Mouse (Mus musculus) limb, embryonic 10.5 days (tissue): ENCODE data around the gene Ppp2r3d. TPM values are rescaled to one million over a fixed set of nuclear protein-coding genes. Genes with fewer than 3 reads are reported as not detected.
A peak's percentile ranks its signal among the peaks of the same experiment; 100 is the strongest.
"Not testable (repeated sequence)": the region's sequence is repeated elsewhere in the genome, so short reads cannot be mapped to it uniquely, and the experiment has no call there.

Experiments used
- DNase-seq: peaks from one replicate; pipeline ENCODE4 v3.0.0-alpha.2; 2017; ENCODE audit warnings: low spot score
- H3K27ac ChIP-seq: fragments of 300-500 bp; sonication (generic); 2 replicates; pipeline ENCODE4 v1.5.1; 2016; ENCODE audit warnings: mild to moderate bottlenecking
- H3K27me3 ChIP-seq: fragments of 300-500 bp; sonication (generic); 2 replicates; pipeline ENCODE4 v1.6.1; 2016; ENCODE audit warnings: low read depth, mild to moderate bottlenecking; ENCODE audit not compliant: poor library complexity, severe bottlenecking
- H3K36me3 ChIP-seq: fragments of 300-500 bp; sonication (generic); 2 replicates; pipeline ENCODE4 v1.6.1; 2016; ENCODE audit warnings: mild to moderate bottlenecking, moderate library complexity
- H3K4me1 ChIP-seq: fragments of 300-500 bp; sonication (generic); 2 replicates; pipeline ENCODE4 v1.6.1; 2016
- H3K4me3 ChIP-seq: fragments of 300-500 bp; sonication (generic); 2 replicates; pipeline ENCODE4 v1.5.1; 2016; ENCODE audit warnings: mild to moderate bottlenecking, moderate library complexity
- H3K9me3 ChIP-seq: fragments of 300-500 bp; sonication (generic); replicated peaks from 2 replicates; pipeline ENCODE4 v1.6.1; 2016; ENCODE audit warnings: mild to moderate bottlenecking
- WGBS: fragments of 180-500 bp; shearing (Covaris S2); methylation state at CpG from one replicate; pipeline ENCODE4 v1.1.7; 2016; 5-methylcytosine and 5-hydroxymethylcytosine counted together
- polyA plus RNA-seq: library from polyadenylated mRNA; unstranded; fragments of >200 nt; fragmentation: Nextera tagmentation; extraction: Ambion mirVana; gene quantifications from 2 replicates; pipeline ENCODE4 v1.2.1, GENCODE M21; 2016

Ppp2r3d gene
- polyA plus RNA-seq, result 113 and 131 TPM in 2 replicates

DNA sequence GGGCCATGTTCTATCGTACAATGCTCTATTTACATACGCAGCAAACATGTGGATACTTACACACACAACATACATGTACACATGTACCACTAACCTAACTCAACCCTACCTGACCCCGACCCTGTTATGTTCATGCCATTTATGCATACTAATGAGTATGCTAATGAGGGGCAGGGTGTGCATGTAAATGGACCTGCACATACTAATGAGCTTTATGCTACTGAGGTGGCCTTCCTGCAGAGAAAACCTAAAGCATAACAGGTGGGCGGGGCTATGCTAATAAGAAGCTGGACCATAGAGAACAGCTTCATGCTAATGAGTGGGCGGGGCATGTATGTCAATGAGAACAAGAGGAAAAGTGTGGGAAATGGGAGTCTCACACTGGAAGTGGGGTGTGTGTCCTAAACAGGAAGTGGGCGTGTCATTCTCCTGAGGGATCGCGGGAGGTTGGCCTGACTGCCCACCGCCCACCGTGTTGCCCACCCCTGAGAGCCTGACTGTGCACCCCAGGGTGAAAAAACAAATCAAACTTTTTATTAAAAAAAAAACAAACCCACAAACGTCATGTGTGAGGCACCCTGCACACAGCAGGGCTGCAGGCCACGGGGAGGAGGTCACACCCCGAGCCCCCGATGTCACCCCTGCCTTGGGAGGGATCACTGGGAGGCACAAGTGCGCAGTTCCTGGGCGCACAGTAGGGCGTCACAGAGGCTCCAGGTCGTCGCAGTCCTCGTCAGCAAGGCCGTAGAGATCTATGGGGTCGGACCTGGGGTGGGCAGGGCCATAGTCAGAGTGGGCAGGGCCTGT lies at the start of gene Ppp2r3d:
TSS of gene Ppp2r3d (minus strand) at position 803 of the 807 bp plus-strand sequence.
- Histone ChIP-seq H3K4me3 (no peak within 1 kb of the TSS), H3K36me3 (peaks cover 17% of the 10 kb centered on the region), H3K9me3 (no peaks in the 10 kb centered on the region), H3K4me1 (no peaks in the 10 kb centered on the region), H3K27ac (no peak within 1 kb of the TSS), H3K27me3 (no peaks in the 10 kb centered on the region)
- 96% methylated on average over 22 of the region's 22 CpGs for WGBS
- no peak for DNase-seq

DNA sequence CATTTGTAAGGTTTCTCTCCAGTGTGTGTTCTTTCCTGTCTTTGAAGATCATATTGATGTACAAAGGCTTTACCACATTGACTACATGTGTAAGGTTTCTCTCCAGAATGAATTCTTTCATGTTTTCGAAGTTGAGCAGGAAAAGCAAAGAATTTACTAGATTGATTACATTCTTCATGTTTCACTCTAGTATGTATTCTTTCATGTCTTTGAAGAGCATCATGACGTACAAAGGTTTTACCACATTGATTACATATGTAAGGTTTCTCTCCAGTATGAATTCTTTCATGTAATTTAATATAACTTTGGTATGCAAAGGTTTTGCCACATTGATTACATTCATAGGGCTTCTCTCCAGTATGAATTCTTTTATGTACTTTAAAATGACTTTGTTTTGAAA lies 17.0 kb upstream of the Ppp2r3d start, which contains the start of gene Gm21836:
TSS of gene Gm21836 (minus strand) at position 101 of the 400 bp plus-strand sequence.
- H3K27ac ChIP-seq, H3K4me1 ChIP-seq, H3K27me3 ChIP-seq, H3K4me3 ChIP-seq, H3K9me3 ChIP-seq, DNase-seq, H3K36me3 ChIP-seq: not testable (repeated sequence)
- WGBS, result 89% methylated on average over 2 of the region's 2 CpGs

DNA sequence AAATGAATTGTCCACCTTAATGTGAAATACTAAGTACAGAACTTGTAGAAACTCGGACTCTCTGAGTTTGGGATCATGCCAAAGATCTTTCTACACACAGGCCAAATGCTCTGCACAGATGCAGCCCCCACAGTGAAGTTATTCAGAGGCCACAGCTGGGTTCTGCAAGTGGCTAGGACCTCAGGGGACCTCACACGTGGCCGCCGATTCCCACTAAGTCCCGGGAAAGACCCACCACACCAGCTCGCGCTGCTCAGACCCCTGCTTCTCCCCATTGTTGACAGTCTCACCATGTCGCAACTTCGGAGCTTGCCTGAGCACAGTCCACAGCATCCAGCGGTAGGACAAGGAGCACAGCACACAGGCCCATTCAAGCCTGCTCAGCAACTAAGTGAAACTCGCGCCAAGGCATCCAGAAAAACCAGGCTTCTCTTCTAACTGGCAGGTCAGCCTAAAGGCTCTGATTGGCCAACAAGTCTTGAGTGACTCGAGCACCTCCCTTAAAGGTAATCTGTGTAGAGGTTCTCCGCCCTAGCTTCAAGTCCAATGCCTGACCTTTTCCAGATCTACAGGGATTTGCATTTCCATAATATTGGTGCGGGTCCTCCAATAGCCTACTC lies 3.8 kb upstream of the Ppp2r3d start:
- H3K36me3 ChIP-seq, result peaks cover 13% of the 10 kb centered on the region
- WGBS, result 64% methylated on average over 15 of the region's 15 CpGs
- not testable (repeated sequence) for DNase-seq, H3K27ac ChIP-seq, H3K27me3 ChIP-seq, H3K4me3 ChIP-seq, H3K9me3 ChIP-seq, H3K4me1 ChIP-seq

DNA sequence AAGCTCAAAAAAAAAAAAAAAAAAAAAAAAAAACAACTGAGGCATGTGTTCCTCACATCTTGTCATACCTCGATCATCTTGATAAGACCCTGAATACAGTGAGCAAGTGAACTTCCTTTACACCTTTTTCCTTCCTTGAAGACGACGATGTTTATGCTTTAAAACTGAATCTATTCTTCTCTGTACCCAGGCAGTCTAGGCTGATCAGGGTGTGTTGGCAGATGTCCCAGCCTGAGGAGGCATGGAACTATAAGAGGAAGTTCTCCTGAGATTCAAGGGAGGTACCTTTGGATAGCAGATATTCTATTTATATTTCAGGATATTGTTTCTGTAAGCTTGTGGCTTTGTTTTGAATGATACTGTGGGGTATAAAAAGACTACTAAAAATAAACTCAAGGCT lies 1.4 kb upstream of the Ppp2r3d start:
- no peak overlapping the region for H3K27ac ChIP-seq
- H3K4me1 ChIP-seq, result no peaks in the 10 kb centered on the region
- no peak for DNase-seq
- no peak overlapping the region for H3K4me3 ChIP-seq
- 92% methylated on average over 3 of the region's 3 CpGs for WGBS
- peaks cover 17% of the 10 kb centered on the region for H3K36me3 ChIP-seq
- no peaks in the 10 kb centered on the region for H3K27me3 ChIP-seq
- no peaks in the 10 kb centered on the region for H3K9me3 ChIP-seq

DNA sequence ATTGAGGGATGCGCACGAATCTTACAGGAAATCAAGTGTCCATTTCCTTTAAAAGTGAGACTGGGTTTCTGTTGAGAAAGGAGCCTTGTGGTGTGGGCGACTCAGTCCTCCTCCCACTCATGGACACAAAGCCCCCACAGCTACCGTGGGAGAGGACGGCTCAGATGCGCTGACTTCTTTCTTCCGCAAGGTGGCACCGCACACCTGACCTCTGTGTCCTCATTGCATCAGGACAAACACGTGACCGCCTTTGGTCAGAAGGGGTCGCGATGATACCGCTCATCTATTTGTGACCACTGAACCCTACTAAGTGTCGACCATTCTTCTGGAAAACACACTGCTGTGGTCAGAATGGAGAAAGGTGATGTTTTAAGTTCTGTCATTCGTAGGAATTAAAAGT lies 1.0 kb downstream of the Ppp2r3d start:
- Histone ChIP-seq H3K4me3 (no peak overlapping the region), H3K27me3 (no peaks in the 10 kb centered on the region), H3K36me3 (peaks cover 17% of the 10 kb centered on the region), H3K27ac (no peak overlapping the region), H3K4me1 (no peaks in the 10 kb centered on the region), H3K9me3 (no peaks in the 10 kb centered on the region)
- DNase-seq, result no peak
- 87% methylated on average over 15 of the region's 15 CpGs for WGBS

DNA sequence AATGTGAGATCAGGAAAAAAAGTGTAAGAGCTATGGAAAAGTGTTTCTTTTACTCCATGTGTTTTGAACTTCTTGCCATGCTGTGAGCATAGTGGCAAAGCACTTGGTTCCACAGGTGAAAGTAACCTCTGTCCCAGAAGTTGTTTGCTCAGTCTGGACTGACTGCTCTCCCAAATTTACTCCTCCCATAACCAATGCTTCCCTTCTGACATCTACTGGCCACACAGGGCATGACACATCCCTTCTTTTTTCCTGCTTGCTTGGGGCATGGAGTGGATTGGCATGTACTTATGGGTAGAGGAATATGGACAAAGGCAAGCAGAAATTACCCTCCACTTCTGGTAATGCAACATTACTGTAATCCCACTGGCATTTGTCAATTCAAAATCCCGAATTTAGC lies 20.1 kb downstream of the Ppp2r3d start:
- no peaks in the 10 kb centered on the region for H3K4me1 ChIP-seq
- H3K4me3 ChIP-seq, result no peak overlapping the region
- peak; percentile 34 for DNase-seq
- no peaks in the 10 kb centered on the region for H3K36me3 ChIP-seq
- no peak overlapping the region for H3K27ac ChIP-seq
- no peaks in the 10 kb centered on the region for H3K9me3 ChIP-seq
- no peaks in the 10 kb centered on the region for H3K27me3 ChIP-seq
- 3% methylated on average over 1 of the region's 1 CpGs for WGBS

DNA sequence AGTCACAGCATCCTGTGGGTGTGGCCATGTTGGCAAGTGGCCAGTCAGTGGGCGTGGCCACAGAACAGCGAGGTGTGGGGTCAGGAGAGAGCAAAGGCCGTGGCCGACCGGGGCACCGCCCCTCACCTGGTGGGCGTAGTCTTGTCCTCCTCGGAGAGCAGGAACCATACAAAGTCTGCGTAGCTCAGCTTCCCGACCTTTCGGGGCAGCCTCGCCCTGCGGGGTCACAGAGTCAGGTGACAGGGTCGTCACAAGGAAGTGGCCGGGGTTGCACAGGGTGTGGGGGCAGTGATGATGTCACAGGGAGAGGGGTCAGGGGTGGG lies 34.2 kb downstream of the Ppp2r3d start:
- H3K4me1 ChIP-seq, result no peaks in the 10 kb centered on the region

DNA sequence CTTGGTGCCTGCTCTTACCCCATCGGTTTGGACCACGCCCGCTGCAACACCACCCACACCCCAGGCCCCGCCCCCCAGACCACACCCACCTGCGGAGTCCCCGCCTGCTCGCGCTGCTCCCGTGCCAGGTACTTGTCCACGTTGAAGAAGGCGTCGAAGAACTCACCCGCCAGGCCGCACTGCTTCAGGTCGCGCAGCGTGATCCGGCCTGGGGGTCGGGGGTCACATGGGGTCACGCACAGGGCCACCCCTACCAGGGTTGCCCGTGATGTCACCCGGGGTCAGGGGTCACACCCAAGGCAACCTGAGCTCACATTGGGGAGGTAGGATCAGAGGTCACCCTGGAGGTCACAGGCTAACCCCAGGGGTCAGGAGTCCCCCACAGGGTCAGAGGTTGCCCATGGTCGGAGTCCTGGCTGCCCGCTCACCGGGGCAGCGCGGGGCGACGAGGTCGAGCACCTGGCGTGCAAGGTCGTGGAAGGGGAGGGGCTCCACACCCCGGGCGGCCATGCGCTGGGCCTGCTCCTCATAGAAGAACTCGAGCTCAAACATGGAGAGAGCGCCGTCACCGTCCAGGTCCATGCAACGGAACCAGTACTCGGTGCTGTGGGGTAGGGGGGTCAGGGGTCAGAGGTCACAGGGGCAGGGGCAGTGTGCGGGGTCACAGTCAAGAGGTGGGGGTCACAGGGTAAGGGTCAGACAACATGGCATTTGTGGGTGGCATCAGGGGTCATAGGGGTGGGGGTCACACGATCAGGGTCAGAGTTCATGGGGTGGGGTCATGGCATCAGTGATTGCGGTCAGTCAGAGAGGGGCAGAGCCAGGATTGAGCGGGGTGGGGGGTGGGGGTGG lies 34.8 kb downstream of the Ppp2r3d start:
- H3K36me3 ChIP-seq, result peaks cover 38% of the 10 kb centered on the region
- peaks cover 10% of the 10 kb centered on the region; the same call in 1 of the 2 replicates for H3K9me3 ChIP-seq
- no peak overlapping the region for H3K27ac ChIP-seq
- DNase-seq, result peak; percentile 30
- no peak overlapping the region for H3K4me3 ChIP-seq
- H3K27me3 ChIP-seq, result no peaks in the 10 kb centered on the region
- 97% methylated on average over 45 of the region's 45 CpGs for WGBS
- no peaks in the 10 kb centered on the region for H3K4me1 ChIP-seq

More for the DNA sequence above, 34.2 kb downstream of the Ppp2r3d start:
- Histone ChIP-seq H3K27ac (no peak overlapping the region), H3K4me3 (no peak overlapping the region), H3K36me3 (peaks cover 38% of the 10 kb centered on the region), H3K27me3 (no peaks in the 10 kb centered on the region), H3K9me3 (peaks cover 10% of the 10 kb centered on the region; the same call in 1 of the 2 replicates)
- peak; percentile 31 for DNase-seq
- 97% methylated on average over 15 of the region's 15 CpGs for WGBS

DNA sequence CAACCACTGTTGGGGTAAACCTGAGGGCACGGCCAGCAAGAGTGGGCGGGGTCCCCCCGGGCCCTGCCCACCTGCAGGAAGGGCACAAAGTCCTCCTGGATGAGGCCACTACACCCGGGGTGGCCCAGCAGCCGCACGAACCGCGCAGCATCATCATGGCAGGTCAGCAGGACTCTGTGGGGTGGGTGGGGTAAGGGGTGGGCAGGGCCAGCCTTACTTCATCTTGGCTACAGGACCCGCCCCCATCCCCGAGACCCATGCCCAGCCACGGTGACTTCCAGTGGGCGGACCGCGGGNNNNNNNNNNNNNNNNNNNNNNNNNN lies 36.0 kb downstream of the Ppp2r3d start:
- peaks cover 38% of the 10 kb centered on the region for H3K36me3 ChIP-seq
- WGBS, result 68% methylated on average over 14 of the region's 14 CpGs
- H3K4me3 ChIP-seq, result peak overlapping the region; percentile 14
- H3K4me1 ChIP-seq, result no peaks in the 10 kb centered on the region
- H3K27me3 ChIP-seq, result no peaks in the 10 kb centered on the region
- peaks cover 10% of the 10 kb centered on the region; the same call in 1 of the 2 replicates for H3K9me3 ChIP-seq
- H3K27ac ChIP-seq, result no peak overlapping the region
- peak; percentile 30 for DNase-seq

DNA sequence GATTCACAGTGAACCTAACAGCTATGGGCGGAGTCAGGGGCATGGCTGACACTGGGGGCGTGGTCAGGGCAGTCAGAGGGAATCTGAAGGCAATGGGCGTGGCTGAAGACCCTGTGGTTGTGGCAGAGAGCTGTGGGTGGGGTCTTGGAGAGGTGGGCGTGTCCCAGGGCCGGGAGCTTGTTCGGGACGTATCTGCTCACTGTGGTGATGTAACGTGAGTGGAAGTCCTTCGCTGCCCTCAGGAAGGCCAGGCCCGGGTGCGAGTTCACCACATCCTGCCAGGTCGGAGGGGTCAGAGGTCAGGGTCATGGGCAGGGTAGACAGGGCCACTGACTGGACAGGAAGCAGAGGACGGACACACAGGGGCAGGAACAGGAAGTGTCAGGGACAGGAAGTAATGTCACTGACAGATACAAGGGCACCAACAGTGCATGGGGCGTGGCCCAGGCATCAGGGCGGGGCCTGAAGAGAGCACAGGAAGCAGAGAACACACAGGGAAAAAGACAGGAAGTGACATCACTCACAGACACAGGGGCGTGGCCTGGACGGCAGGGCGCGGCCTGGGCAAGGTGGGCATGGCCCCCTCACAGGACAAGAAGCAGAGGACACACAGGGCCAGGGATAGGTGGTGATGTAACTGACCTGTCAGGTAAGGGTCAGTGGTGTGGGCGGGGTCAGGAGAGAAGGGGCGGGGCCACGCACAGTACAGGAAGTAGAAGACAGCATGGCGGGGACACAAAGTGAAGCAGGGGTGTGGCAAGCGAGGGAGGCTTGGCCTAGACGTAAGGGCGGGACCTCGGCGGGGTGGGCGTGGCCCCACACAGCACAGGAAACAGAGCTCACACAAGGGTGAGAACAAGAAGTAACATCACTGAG lies 36.6 kb downstream of the Ppp2r3d start:
- Histone ChIP-seq H3K4me1 (no peaks in the 10 kb centered on the region), H3K4me3 (peak overlapping the region; percentile 14), H3K27ac (no peak overlapping the region), H3K9me3 (peaks cover 10% of the 10 kb centered on the region; the same call in 1 of the 2 replicates), H3K36me3 (peaks cover 38% of the 10 kb centered on the region), H3K27me3 (no peaks in the 10 kb centered on the region)
- WGBS, result 91% methylated on average over 29 of the region's 29 CpGs
- peak; percentile 30 for DNase-seq

DNA sequence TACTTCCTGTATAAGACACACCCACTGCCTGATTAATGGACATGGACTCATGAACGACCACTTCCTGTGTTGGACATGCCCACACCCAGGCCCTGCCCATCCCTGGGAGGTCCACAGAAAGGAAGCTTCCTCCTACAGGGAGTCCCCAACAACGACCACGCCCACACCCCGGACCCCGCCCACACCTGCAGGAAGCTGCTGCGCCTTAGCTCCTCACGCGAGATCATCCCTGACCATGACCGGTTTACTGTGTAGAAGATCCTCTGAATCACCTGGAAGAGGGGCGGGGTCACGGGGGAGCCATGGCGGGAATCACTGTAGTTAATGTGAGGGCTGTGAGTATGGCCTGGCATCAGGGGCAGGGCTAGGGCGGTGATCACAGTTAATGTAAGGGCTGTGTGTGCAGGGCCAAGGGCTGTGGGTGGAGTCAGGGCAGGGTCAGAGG lies 37.3 kb downstream of the Ppp2r3d start:
- Histone ChIP-seq H3K27me3 (no peaks in the 10 kb centered on the region), H3K36me3 (peaks cover 38% of the 10 kb centered on the region), H3K27ac (no peak overlapping the region), H3K9me3 (peaks cover 10% of the 10 kb centered on the region; the same call in 1 of the 2 replicates), H3K4me1 (no peaks in the 10 kb centered on the region), H3K4me3 (no peak overlapping the region)
- DNase-seq, result no peak
- WGBS, result 92% methylated on average over 13 of the region's 13 CpGs

DNA sequence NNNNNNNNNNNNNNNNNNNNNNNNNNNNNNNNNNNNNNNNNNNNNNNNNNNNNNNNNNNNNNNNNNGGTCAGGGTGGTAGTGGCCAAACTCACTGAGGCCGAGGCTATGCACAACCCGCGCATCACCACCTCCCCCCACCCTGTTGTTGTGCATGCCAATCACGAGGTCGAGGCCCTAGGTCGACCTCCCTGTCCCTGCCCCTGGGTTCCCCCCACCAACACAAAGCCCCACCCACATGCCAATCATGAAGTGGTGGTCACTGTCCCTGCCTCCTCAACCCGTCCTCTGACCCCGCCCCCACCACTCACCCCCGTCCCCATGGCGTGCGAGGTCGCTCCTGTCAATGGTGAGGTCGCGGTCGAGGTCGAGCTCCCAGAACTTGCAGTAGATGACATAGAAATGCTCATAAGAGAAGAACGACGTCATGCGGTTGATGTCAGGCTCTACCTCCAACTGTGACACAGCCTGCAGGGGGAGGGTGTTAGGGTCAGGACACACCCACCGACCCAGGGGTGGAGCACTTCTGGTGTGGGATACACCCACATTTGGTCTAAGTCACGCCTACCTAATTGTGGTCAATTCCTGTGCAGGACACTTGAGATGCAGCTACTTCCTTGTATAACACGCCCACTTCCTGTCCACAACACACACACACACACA lies 37.9 kb downstream of the Ppp2r3d start:
- H3K27me3 ChIP-seq, result no peaks in the 10 kb centered on the region
- no peak for DNase-seq
- H3K4me3 ChIP-seq, result no peak overlapping the region
- 96% methylated on average over 22 of the region's 22 CpGs for WGBS
- no peaks in the 10 kb centered on the region for H3K4me1 ChIP-seq
- H3K36me3 ChIP-seq, result peaks cover 38% of the 10 kb centered on the region
- peaks cover 10% of the 10 kb centered on the region; the same call in 1 of the 2 replicates for H3K9me3 ChIP-seq
- H3K27ac ChIP-seq, result no peak overlapping the region
